Mouse (Mus musculus) heart, embryonic 13.5 days (tissue): ENCODE data around the gene Atp6v0e2. TPM values are rescaled to one million over a fixed set of nuclear protein-coding genes. Genes with fewer than 3 reads are reported as not detected.

Experiments used
- ATAC-seq: fragments of 200-750 bp; cut with Nextera tagmentation; 2 replicates; pipeline ENCODE4 v1.8.0; 2017; ENCODE audit warnings: moderate TSS enrichment; ENCODE audit not compliant: insufficient number of reproducible peaks, low FRiP score, low TSS enrichment; ENCODE audit errors: extremely low read depth
- H3K27ac ChIP-seq: fragments of 300-500 bp; sonication (generic); replicated peaks from 2 replicates; pipeline ENCODE4 v1.5.1; 2015; ENCODE audit warnings: moderate library complexity, mild to moderate bottlenecking, inconsistent platforms
- H3K27me3 ChIP-seq: fragments of 300-500 bp; sonication (generic); replicated peaks from 2 replicates; pipeline ENCODE4 v1.6.1; 2015; ENCODE audit warnings: mild to moderate bottlenecking, inconsistent platforms
- H3K36me3 ChIP-seq: fragments of 300-500 bp; sonication (generic); 2 replicates; pipeline ENCODE4 v1.6.1; 2015; ENCODE audit warnings: mild to moderate bottlenecking, inconsistent platforms
- H3K4me1 ChIP-seq: fragments of 300-500 bp; sonication (generic); 2 replicates; pipeline ENCODE4 v1.6.1; 2015; ENCODE audit warnings: inconsistent platforms
- H3K4me2 ChIP-seq: fragments of 300-500 bp; sonication (generic); 2 replicates; pipeline ENCODE4 v1.6.1; 2015; ENCODE audit warnings: inconsistent platforms, mild to moderate bottlenecking, moderate library complexity
- H3K4me3 ChIP-seq: fragments of 300-500 bp; sonication (generic); 2 replicates; pipeline ENCODE4 v1.5.1; 2015; ENCODE audit warnings: moderate library complexity, mild to moderate bottlenecking, inconsistent platforms
- H3K9ac ChIP-seq: fragments of 300-500 bp; sonication (generic); 2 replicates; pipeline ENCODE4 v1.6.1; 2015; ENCODE audit warnings: inconsistent platforms, mild to moderate bottlenecking, moderate library complexity
- H3K9me3 ChIP-seq: fragments of 300-500 bp; sonication (generic); 2 replicates; pipeline ENCODE4 v1.6.1; 2016; ENCODE audit warnings: inconsistent platforms
- WGBS: fragments of 180-500 bp; shearing (Covaris S2); methylation state at CpG from one replicate; pipeline ENCODE4 v1.1.7; 2015; ENCODE audit warnings: mixed read lengths; 5-methylcytosine and 5-hydroxymethylcytosine counted together
- polyA plus RNA-seq: library from polyadenylated mRNA; unstranded; fragments of >200 nt; fragmentation: Nextera tagmentation; extraction: Ambion mirVana; gene quantifications from 2 replicates; pipeline ENCODE4 v1.2.1, GENCODE M21; 2015

Gene Atp6v0e2
- polyA plus RNA-seq, 1 experiment from 2014 or later: 18.2 TPM

DNA sequence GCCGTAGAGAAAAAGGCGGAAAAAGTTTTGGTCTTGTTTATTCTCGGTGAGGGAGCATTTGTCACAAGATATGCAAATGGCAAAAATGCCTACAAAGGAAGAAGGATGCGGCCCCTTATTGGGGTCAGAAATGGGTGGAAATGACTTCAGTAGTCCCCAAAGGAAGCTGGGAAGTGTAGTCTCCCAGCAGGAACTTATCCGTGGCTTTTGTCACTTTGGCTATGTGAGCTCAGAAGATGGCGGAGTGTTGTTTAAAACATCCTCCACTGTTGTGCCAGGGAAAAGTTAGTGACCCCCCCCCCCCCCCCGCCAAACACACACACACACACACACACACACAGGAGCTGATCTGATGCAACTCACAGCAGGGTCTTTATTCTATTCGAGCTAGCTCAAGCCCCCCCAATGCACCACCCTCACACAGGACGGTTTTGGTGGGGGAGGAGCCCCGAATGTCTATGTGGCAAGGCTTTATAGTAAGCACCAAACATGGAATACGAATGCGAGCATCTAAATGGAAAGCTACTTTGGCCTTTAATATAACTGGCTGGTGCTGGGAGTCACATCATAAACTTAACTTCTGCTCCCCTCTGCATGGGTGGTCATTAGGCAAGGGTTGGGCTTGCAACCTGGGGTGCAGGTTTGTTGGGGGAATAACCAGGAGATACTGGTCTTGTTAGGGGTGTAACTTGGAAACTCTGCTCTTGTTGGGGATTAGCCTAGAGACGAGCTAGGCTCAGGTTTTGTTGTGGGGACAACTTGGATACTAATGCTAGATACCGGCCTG lies 17.9 kb downstream of the Atp6v0e2 start:
- H3K36me3 ChIP-seq: peaks cover 26% of the 10 kb centered on the region
- H3K27ac ChIP-seq: peak overlapping the region; percentile 97
- H3K27me3 ChIP-seq: no peaks in the 10 kb centered on the region
- peak overlapping the region; percentile 62 for H3K4me3 ChIP-seq
- H3K4me1 ChIP-seq: peaks cover 16% of the 10 kb centered on the region
- WGBS: 30% methylated on average over 14 of the region's 14 CpGs
- no peaks in the 10 kb centered on the region for H3K9me3 ChIP-seq
- H3K4me2 ChIP-seq: peak overlapping the region; percentile 81
- ATAC-seq: peak; percentile 38; the same call in 1 of the 2 replicates
- H3K9ac ChIP-seq: peak overlapping the region; percentile 83

DNA sequence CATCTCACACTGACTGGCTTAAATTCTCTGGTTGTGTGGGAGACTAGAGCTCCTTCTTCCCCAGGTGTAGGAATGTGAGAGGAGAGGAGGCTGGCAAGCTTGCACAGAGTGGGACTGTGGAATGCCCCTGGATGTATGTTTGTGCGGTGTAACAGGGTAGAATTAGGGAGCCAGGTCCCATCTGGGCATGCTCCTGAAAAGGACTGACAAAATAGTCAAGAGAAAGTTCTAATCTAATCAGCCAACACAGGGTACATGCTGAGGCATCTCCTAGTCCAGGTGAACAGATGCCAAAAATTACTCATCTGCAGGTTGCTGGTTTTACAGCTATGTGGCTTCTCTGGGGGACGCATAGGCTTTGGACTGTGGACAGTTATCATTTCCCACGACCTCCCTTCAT lies 18.5 kb downstream of the Atp6v0e2 start:
- Histone ChIP-seq H3K4me3 (no peak overlapping the region), H3K9ac (no peak overlapping the region), H3K27me3 (no peaks in the 10 kb centered on the region), H3K4me1 (peaks cover 16% of the 10 kb centered on the region), H3K9me3 (no peaks in the 10 kb centered on the region), H3K36me3 (peaks cover 28% of the 10 kb centered on the region), H3K27ac (peak overlapping the region; percentile 97; the same call in 1 of the 2 replicates), H3K4me2 (0 out of 2 replicates have a peak overlapping the region, but pooled peaks have one; percentile 81)
- ATAC-seq: no peak
- 86% methylated on average over 3 of the region's 3 CpGs for WGBS

DNA sequence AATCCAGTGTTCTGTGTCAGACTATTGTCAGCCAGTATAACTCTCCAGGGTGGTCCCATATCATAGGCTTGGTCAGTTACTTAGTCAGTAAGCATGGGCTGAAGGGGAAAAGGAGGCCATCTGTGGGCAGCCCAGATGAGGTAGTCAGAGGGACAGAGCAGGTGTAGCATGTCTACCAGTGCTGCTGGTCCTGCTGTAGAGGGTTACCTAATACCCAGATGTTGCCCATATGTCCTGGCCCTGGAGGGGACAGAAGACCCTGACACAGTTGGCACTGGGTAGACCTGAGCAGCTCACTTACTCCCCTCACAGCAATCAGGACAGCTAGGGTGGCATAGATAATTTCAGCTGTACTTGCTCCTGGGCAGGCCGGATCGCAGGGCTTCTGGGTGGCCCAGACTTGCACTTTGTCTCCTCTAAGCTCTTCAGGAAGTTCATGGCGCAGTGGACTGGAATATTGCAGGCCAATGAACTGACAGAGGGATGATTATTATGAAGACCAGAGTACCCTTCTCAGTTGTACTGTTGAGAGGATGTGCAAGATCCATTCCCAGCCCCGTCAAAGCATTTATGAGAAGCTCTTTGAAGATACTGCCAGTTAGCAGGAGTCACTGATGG lies 28.4 kb downstream of the Atp6v0e2 start:
- H3K4me1 ChIP-seq: peaks cover 46% of the 10 kb centered on the region
- H3K9ac ChIP-seq: no peak overlapping the region
- no peaks in the 10 kb centered on the region for H3K27me3 ChIP-seq
- peaks cover 23% of the 10 kb centered on the region for H3K36me3 ChIP-seq
- no peaks in the 10 kb centered on the region for H3K9me3 ChIP-seq
- no peak for ATAC-seq
- 76% methylated on average over 4 of the region's 4 CpGs for WGBS
- no peak overlapping the region for H3K4me3 ChIP-seq
- peak overlapping the region; percentile 74 for H3K27ac ChIP-seq
- H3K4me2 ChIP-seq: no peak overlapping the region

DNA sequence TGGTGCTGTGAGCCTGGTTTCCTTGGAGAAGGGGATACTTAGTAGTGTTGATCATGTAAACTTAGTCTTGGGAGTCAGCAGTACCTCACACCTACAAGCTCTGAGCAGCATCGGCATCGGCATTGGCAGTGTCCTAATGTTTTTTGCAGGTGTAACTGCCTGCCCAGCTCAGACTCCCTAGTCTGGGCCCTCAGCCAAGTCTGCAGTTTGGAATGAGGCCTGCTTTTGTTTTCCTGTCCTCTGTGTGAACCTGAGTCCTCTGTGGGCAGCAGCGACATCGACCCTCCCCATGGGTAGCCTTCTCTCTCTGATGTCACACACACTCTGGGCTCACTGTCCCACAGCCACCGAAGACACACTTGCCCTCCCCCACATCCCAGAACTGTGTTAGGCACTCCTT lies 28.9 kb downstream of the Atp6v0e2 start:
- peaks cover 23% of the 10 kb centered on the region for H3K36me3 ChIP-seq
- peak overlapping the region; percentile 34; the same call in 1 of the 2 replicates for H3K9ac ChIP-seq
- no peaks in the 10 kb centered on the region for H3K27me3 ChIP-seq
- H3K4me2 ChIP-seq: no peak overlapping the region
- peaks cover 46% of the 10 kb centered on the region for H3K4me1 ChIP-seq
- H3K9me3 ChIP-seq: no peaks in the 10 kb centered on the region
- 9% methylated on average over 5 of the region's 5 CpGs for WGBS
- no peak overlapping the region for H3K4me3 ChIP-seq
- no peak for ATAC-seq
- peak overlapping the region; percentile 74 for H3K27ac ChIP-seq

DNA sequence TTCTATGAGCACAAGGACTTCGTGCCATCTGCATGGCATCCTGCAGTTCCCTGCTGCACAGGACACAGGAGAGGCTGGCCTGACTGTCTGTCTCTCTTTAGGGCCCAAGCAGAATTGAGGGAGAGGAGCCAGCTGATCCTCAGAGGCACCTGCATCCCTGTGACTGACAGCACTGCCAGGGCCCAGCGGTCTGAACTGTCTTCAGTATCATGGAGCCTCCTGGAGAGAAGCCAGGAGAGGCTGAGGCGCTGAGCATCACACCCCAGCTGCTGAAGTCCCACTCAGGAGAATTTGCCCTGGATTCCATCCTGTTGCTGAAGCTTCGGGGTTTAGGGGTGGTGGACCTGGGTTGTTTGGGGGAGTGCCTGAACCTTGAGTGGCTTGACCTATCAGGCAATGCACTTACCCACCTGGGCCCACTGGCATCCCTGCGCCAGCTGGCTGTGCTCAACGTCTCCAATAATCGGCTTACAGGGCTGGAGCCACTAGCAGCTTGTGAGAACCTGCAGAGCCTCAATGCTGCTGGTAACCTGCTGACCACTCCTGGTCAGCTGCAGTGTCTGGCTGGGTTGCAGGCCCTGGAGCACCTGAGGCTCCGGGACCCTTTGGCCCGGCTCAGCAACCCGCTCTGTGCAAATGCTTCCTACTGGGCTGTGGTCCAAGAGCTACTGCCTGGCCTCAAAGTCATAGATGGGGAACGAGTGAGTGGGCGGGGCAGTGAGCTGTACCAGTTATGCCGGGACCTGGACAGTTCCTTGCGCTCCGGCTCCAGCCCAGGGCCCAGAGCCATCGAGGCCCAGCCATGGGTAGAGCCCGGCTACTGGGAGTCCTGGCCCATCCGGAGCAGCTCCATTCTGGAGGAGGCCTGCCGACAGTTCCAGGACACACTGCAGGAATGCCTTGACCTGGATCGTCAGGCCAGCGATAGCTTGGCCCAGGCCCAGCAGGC lies 30.9 kb downstream of the Atp6v0e2 start:
- Histone ChIP-seq H3K4me3 (no peak overlapping the region; the same call in 1 of the 2 replicates), H3K9ac (peak overlapping the region; percentile 70), H3K36me3 (peaks cover 13% of the 10 kb centered on the region), H3K27ac (peak overlapping the region; percentile 87), H3K9me3 (no peaks in the 10 kb centered on the region), H3K27me3 (no peaks in the 10 kb centered on the region), H3K4me1 (peaks cover 66% of the 10 kb centered on the region), H3K4me2 (peak overlapping the region; percentile 60)
- ATAC-seq: peak; percentile 7; the same call in 1 of the 2 replicates
- WGBS: 40% methylated on average over 21 of the region's 21 CpGs

DNA sequence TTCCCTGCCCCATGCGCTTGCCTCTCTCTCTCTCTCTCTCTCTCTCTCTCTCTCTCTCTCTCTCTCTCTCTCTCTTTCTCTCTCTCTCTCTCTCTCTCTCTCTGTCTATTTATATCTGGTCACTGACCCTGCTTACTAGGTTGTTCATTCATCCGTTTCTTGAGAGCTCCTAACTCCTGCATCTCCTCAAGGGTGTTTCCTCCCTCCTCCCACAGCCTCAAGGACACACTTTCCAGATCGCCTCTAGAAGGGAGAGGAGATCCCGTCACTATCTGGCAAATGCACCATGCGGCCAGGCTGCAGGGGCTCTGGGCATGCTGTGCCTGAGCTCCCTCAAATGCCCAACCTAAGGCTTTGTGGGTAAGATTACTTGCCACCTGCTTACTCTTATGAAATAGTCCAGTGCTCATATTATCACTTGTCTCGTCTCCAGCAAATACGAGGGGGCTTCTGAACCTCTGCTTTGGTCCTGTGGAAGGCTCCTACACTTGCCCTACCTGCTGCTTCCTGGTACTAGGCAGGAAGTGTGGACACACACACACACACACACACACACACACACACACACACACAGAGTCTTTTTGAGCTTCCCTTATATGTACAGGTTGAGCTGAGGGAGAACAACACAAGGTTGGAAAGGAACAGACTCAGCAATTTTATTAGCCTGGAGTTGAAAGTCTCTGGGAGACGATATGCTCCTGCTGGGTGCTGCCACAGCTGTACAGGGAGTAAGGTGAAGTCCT lies 31.8 kb downstream of the Atp6v0e2 start:
- peaks cover 73% of the 10 kb centered on the region for H3K4me1 ChIP-seq
- no peaks in the 10 kb centered on the region for H3K9me3 ChIP-seq
- peak overlapping the region; percentile 87 for H3K27ac ChIP-seq
- peak overlapping the region; percentile 60 for H3K4me2 ChIP-seq
- ATAC-seq: no peak
- peaks cover 8% of the 10 kb centered on the region for H3K36me3 ChIP-seq
- H3K4me3 ChIP-seq: no peak overlapping the region
- H3K27me3 ChIP-seq: no peaks in the 10 kb centered on the region
- peak overlapping the region; percentile 70 for H3K9ac ChIP-seq
- 39% methylated on average over 8 of the region's 8 CpGs for WGBS

DNA sequence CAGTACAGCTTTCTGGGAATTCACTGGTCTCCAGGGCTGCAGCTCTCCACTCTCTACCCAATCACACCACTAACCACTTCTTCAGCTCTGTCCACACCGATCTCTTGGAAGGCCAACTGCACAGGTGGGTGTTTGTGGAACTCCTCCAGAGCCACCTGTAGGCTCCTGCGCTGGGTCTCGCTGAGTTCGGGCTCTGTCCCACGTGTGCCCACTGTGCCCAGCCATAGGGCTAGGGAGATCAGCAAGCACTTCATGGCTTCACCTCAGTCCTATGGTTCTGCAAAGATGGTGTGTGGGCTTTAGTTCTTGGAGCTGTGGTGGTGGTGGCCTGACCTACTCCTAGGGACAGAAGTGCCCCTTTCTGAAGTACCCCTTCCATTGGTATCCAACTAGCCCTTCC lies 34.6 kb downstream of the Atp6v0e2 start:
- Histone ChIP-seq H3K9ac (peak overlapping the region; percentile 52), H3K4me3 (peak overlapping the region; percentile 13; the same call in 1 of the 2 replicates), H3K27ac (peak overlapping the region; percentile 83), H3K9me3 (no peaks in the 10 kb centered on the region), H3K4me1 (peaks cover 57% of the 10 kb centered on the region), H3K36me3 (no peaks in the 10 kb centered on the region), H3K27me3 (no peaks in the 10 kb centered on the region), H3K4me2 (peak overlapping the region; percentile 49)
- 83% methylated on average over 5 of the region's 5 CpGs for WGBS
- no peak; the same call in 1 of the 2 replicates for ATAC-seq

DNA sequence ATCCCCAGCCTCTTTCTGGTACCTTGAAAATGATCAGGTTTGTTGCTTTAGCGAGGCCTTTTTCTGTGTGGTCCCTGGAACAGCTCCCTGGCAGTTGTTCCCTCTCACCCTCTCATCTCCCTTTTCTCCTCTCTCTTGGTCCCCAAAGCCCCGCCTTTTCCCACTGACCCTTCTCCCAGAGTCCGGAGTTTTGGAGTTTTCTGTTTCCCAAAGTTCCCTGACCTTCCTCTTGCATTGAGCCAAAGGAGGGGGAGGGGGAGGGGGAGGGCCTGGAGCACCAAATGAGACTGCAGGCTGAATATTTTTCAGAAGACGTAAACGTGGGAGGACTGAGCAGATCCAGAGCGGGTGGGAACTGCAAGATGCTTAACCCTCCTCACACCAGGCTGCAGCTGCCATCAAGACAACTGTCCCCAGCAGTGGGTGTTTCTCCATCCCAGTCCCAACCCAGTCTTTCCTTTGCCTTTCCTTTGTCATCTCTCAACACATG lies 35.2 kb downstream of the Atp6v0e2 start, which contains the start of gene Rarres2:
TSS of gene Rarres2 (minus strand) at position 218 of the 490 bp plus-strand sequence.
- Histone ChIP-seq H3K9me3 (no peaks in the 10 kb centered on the region), H3K27me3 (no peaks in the 10 kb centered on the region), H3K27ac (peak within 1 kb of the TSS; percentile 83), H3K4me1 (peaks cover 53% of the 10 kb centered on the region), H3K4me2 (peak within 1 kb of the TSS; percentile 49), H3K36me3 (no peaks in the 10 kb centered on the region), H3K9ac (peak within 1 kb of the TSS; percentile 52), H3K4me3 (peak within 1 kb of the TSS; percentile 13; the same call in 1 of the 2 replicates)
- no peak for ATAC-seq
- WGBS: 19% methylated on average over 6 of the region's 6 CpGs

DNA sequence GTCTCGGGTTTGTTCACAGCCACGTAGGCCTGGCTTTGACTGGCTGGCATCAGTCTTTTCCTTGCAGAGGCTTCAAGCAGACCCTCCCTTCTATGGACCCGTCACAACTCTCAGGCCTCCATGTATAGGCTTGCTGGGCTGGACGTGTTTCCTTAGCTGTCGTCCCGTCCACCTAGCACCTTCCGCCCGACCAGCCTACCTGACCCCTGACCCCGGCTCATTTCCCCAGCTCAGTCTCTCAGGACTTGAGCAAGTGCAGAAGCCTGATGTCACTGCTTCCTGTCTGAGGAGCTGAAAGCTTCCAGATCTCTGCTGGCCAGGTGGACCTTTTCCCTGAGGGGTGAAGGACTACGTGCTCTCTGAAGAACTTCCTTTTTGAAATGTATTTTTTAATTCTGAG lies 35.9 kb downstream of the Atp6v0e2 start:
- 23% methylated on average over 10 of the region's 10 CpGs for WGBS
- H3K36me3 ChIP-seq: no peaks in the 10 kb centered on the region
- H3K4me3 ChIP-seq: no peak overlapping the region
- H3K27me3 ChIP-seq: no peaks in the 10 kb centered on the region
- no peak overlapping the region; the same call in 1 of the 2 replicates for H3K4me2 ChIP-seq
- no peaks in the 10 kb centered on the region for H3K9me3 ChIP-seq
- peak overlapping the region; percentile 52 for H3K9ac ChIP-seq
- no peak for ATAC-seq
- H3K27ac ChIP-seq: peak overlapping the region; percentile 83
- peaks cover 48% of the 10 kb centered on the region for H3K4me1 ChIP-seq

DNA sequence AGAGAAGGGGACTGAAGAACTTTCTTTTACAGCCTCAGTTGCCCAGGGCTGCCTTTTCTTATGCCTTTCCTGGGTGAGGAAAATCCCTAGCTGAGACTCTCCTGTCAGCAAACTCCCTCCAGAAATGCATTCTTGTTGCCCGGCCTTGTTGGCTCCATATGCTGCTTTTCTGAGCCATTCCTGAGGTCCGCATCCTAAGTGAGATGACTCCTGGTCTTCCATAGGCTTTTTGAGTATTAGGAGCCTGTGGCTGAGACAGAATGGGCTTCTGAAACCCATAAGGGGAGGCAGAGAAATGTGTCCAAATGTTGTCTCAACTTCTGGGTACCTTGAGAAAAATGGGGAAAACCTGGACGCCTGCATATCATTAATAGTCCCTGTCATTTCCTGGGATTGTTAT lies 36.6 kb downstream of the Atp6v0e2 start:
- Histone ChIP-seq H3K4me3 (no peak overlapping the region), H3K4me1 (peaks cover 48% of the 10 kb centered on the region), H3K4me2 (no peak overlapping the region), H3K27me3 (no peaks in the 10 kb centered on the region), H3K9ac (no peak overlapping the region), H3K36me3 (no peaks in the 10 kb centered on the region), H3K27ac (peak overlapping the region; percentile 68), H3K9me3 (no peaks in the 10 kb centered on the region)
- ATAC-seq: no peak
- WGBS: 42% methylated on average over 3 of the region's 3 CpGs
